Mouse (Mus musculus): ENCODE measurements at regions not wholly inside any gene's neighbourhood (a gene's known extent, or its start where the extent isn't known, plus 50 kb on each side); places are given as distances from the start of the nearest gene placed in this dataset.

DNA sequence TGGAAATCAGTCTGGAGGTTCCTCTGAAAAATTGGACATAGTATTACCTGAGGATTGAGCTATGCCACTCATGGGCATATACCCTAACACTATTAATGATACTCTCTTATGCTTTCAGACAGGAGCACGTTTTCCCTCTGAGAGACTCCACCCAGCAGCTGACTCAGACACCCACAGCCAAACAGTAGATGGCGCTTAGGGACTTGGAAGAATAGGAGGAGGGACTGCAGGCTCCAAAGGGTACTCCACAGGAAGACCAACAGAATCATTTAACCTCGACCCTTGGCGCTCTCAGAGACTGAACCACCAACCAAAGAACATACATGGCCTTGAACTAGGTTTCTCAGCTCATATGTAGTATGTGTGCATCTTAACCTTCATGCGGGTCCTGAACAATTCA lies 216.0 kb upstream of the Fut9 start:
- no peak for DNase-seq (ENCODE audit: low read depth)

DNA sequence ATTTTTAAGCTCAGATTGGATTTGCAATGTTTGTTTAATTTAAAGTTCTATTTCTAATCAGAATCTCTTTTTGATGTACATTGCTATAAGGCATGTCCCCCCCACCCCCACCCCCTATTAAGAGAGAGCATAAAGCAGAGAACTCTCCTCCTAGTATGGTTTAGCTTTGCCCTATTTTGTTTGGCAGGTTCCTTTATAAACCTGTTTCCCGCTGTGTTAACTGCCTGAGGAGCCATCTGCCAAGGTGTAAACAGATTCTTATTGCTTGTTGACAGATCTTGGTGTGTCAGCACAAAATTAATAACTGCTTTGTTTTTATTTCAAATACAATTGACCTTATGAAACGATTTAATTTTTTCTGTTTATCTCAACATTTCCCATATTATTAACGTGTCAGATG lies 200.3 kb upstream of the Fut9 start:
- DNase-seq (ENCODE audit: low read depth), result no peak

DNA sequence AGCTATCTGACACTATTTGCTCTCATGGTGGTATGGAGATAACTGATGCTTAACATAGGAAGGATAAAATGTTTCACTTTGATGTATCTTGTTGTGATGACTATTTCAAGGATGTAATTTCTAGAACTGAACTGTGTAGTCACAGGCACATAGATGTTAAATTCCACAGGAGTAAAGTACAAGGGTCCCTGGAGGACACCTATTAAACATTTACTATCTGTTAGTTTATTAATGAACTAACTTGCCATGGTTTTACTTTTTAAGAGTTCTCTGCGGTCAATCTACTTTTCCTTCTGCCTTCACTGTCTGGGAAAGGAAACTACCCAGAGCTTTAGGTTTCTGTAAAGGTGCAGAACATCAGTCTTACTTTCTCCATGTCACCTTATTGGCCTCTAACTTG lies 198.5 kb upstream of the Fut9 start:
- DNase-seq (ENCODE audit: low read depth), result no peak

DNA sequence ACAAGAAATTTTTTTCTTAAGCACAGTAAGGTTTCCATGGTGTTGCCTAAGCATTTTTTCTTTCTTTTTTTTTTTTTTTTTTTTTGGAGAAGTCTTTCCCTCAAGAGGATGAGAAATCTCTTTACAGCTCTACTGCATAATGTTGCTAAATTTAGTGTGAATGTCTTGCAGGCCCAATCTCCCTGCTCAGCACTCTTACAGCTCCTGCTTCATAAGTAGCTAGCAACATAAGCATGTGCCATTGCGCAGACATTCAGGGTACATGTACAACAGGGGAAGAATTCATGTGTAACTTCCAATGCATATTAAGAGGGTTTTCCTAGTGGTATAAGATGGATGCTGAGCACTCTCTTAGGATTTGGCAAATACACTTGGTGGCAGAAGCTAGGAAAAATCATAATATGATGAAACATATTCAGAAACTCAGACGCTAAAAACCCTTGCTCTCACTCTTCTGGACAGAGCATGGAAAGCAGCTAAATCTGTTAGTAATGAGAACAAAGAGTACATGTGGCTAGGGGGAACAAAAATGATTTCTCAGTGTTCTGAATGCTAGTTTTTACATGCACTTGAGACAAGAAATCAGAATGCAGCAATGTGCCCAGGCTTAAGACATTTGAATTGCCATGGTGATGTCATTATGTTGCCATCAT lies 155.8 kb upstream of the Fut9 start:
- no peak for DNase-seq (ENCODE audit: low read depth)

DNA sequence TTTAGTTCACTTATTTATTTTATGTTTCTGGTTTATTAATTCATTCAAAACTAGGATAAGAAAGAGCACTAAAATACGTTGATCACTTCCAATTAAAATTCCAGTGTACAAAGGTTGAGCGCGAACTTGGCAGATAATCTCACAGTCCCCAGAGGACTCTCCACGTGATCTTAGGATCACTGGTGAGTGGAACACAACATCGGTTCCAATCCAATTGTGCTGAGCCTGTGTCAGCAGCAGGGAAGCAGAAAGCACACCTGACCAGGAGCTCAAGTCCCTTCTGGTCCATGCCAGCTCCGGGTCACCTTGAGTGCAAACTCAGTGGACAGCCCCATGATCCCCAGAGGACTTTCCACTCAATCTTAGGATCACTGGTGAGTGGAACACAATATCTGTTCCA lies 132.5 kb upstream of the Fut9 start:
- no peak for DNase-seq (ENCODE audit: low read depth)

DNA sequence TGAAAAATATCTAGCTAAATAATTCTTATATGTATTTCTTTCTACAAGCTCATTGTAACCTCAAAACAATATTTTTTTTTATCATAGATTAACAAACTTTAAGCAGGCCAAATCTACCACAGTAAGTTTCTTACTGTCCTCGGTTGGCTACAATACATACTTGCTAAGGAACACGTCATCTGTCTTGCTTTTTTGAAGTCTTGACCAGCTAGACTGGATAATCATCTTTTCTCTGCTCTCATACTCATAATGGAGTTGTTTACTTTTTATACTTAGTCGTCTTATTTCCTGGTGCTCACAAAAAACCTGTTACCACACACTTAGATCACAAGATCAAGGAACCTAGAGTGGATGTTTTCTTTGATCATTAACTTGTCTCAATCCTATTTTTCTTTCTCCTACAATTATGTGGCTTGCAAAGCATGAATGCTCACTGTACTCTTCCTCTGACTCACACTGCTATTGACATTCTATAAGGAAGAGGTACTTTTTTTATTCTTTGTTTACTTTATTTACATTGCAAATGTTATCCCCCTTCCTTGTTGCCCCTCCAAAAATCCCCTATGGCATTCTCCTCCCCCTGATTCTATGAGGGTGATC lies 95.4 kb upstream of the Fut9 start:
- DNase-seq (ENCODE audit: low read depth), result no peak

DNA sequence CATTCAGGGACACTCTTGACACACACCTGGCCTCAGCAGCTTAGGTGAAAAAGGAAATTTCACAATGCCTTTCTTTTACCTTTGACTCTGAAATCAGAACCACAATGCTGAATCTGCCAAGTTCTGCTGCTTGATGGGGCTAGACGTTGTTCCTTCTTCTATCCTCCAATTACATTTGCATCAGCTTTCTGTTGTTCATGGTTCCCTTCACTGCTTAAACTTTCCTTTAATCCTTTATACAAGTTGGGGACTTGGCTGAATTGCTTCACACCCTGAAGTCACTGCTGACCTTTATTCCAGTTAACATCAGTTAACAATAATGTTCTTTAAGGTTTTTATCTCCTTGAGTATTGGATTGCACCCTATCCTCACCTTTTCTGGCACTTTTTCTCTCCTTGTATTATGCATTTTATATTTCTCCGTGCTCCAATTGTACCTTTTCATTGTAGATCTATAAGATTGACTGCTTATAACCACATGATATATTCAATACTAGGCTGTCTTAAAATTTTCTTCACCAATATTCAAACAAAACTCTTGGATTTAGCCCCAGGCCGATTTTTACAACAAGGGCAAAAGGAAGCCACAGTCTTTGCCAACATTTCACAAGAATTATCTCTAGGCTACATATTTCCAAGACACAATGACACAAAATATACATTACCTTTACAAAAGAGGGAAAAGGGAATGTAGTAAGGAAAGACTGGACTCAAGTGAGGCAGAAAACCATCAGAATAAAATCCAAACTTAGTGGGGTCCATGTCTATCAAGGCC lies 92.0 kb upstream of the Fut9 start:
- peak; percentile 71 for DNase-seq (ENCODE audit: low read depth)
